Mouse (Mus musculus) NIH3T3 (cell line): ENCODE measurements at regions not wholly inside any gene's neighbourhood (a gene's known extent, or its start where the extent isn't known, plus 50 kb on each side); places are given as distances from the start of the nearest gene placed in this dataset.

Experiments used
- DNase-seq: peaks from one replicate; pipeline ENCODE4 v3.0.0-alpha.2; 2012; ENCODE audit warnings: low read depth

DNA sequence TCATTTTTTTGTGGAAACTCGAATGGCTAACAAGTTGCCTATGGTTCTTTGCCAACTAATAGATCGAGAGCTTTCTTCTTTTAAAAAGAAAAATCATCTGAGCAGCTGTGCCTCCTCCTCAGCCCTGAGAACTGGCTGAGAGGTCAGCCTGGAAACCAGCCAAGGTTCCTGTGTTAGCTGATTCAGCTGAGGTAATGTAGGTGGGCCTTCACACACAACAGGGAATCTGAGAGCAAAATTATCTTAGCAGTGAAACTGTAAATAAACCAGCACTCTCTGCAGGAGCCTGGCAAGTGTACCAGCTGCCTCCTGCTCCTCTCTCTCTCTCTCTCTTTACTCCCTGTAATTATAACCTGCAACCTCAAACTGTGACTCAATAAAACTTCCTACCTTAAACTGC, 364.4 kb upstream of the Khdrbs2 start:
- peak; percentile 27 for DNase-seq
